Mouse (Mus musculus) gastrocnemius, adult 2 months (tissue): Measurements from ENCODE around the gene Mtss1l. TPM values are rescaled to one million over a fixed set of nuclear protein-coding genes. Genes with fewer than 3 reads are reported as not detected.

ENCODE experiments used
- DNase-seq: peaks from one replicate; pipeline ENCODE4 v3.0.0; 2022
- H3K27ac ChIP-seq: fragments of 200-600 bp; 2 replicates; pipeline ENCODE4 v1.8.1; 2022; ENCODE audit warnings: mild to moderate bottlenecking
- H3K4me3 ChIP-seq: fragments of 200-600 bp; 2 replicates; pipeline ENCODE4 v1.8.1; 2022; ENCODE audit warnings: mild to moderate bottlenecking, moderate library complexity
- CTCF ChIP-seq: fragments of 200-600 bp; IDR thresholded peaks from 2 replicates; pipeline ENCODE4 v1.8.1; 2022; ENCODE audit warnings: antibody characterized with exemption, mild to moderate bottlenecking, moderate library complexity
- intact Hi-C: fragments of 180-260 bp; cut with DNase I; formaldehyde crosslinking; loops from one replicate; pipeline ENCODE4 v1.15.1; 2025
- long read RNA-seq, 2 experiments: library from polyadenylated mRNA; stranded (forward); transcript quantifications; one replicate each; pipeline ENCODE4 v2.0.0; 2021
- total RNA-seq, 2 experiments: library from RNA; stranded (reverse); gene quantifications; 2 replicates each; pipeline ENCODE4 v1.2.3; 2021

Gene Mtss1l
- 100 to 1,000 TPM in 1 of 2 experiments, 10 to 100 TPM in 1; 85.5 to 125 TPM for total RNA-seq
- long read RNA-seq, experiment 1, full-length matches to known transcripts: 8 of 114 reads
- long read RNA-seq, experiment 1, partial matches to known transcripts: 48 of 114 reads
- long read RNA-seq, experiment 1, other reads (novel, unspliced or antisense): 58 of 114 reads
- long read RNA-seq, experiment 2, full-length matches to known transcripts: 11 of 148 reads
- long read RNA-seq, experiment 2, partial matches to known transcripts: 85 of 148 reads
- long read RNA-seq, experiment 2, other reads (novel, unspliced or antisense): 52 of 148 reads

GRCm38 (mm10) chr8:110720685-110721598 is at the start of gene Mtss1l:
Gene Mtss1l, plus strand, starts transcription at chr8:110721476.
- intact Hi-C loops: loop anchor here (5.0 kb wide), 1 partner anchor 59 kb away; no protein-coding TSS in a partner anchor
- DNase-seq: peak; percentile 93

GRCm38 (mm10) chr8:110672133-110672532 is 49.1 kb upstream of the Mtss1l start:
- intact Hi-C loops: no loop called here
- Histone ChIP-seq H3K27ac (peak overlapping the region; percentile 95), H3K4me3 (no peak overlapping the region)
- TF ChIP-seq CTCF: no peak
- no peak for DNase-seq

More at GRCm38 (mm10) chr8:110720685-110721598, at the start of gene Mtss1l:
- no peak for TF ChIP-seq CTCF
- H3K27ac ChIP-seq: peak within 1 kb of the TSS; percentile 90
- peak within 1 kb of the TSS; percentile 83 for H3K4me3 ChIP-seq

GRCm38 (mm10) chr8:110673168-110673567 is 48.1 kb upstream of the Mtss1l start:
- no peak for DNase-seq
- peak overlapping the region; percentile 95 for H3K27ac ChIP-seq
- H3K4me3 ChIP-seq: no peak overlapping the region
- intact Hi-C loops: no loop called here
- TF ChIP-seq CTCF: no peak

- no peak for TF ChIP-seq CTCF
- intact Hi-C loops: no loop called here
- DNase-seq: no peak
- no peak overlapping the region for H3K4me3 ChIP-seq
- H3K27ac ChIP-seq: peak overlapping the region; percentile 95
These were observed 46.7 kb upstream of the Mtss1l start for GRCm38 (mm10) chr8:110674589-110674988.

GRCm38 (mm10) chr8:110676702-110677101 is 44.6 kb upstream of the Mtss1l start:
- TF ChIP-seq CTCF: no peak
- intact Hi-C loops: loop anchor here (5.0 kb wide), 1 partner anchor 41 kb away; no protein-coding TSS in a partner anchor
- peak; percentile 77 for DNase-seq
- Histone ChIP-seq H3K4me3 (peak overlapping the region; percentile 50), H3K27ac (peak overlapping the region; percentile 95)

GRCm38 (mm10) chr8:110677174-110677660 is 44.1 kb upstream of the Mtss1l start:
- peak; percentile 56 for DNase-seq
- TF ChIP-seq CTCF: no peak
- intact Hi-C loops: loop anchor here (5.0 kb wide), 1 partner anchor 40 kb away; no protein-coding TSS in a partner anchor

GRCm38 (mm10) chr8:110678989-110679388 is 42.3 kb upstream of the Mtss1l start:
- TF ChIP-seq CTCF: no peak

More at GRCm38 (mm10) chr8:110677174-110677660, 44.1 kb upstream of the Mtss1l start:
- Histone ChIP-seq H3K27ac (peak overlapping the region; percentile 95), H3K4me3 (peak overlapping the region; percentile 19; the same call in 1 of the 2 replicates)

GRCm38 (mm10) chr8:110687726-110688125 is 33.5 kb upstream of the Mtss1l start:
- no peak for TF ChIP-seq CTCF
- peak; percentile 86 for DNase-seq

More at GRCm38 (mm10) chr8:110678989-110679388, 42.3 kb upstream of the Mtss1l start:
- intact Hi-C loops: loop anchor here (5.0 kb wide), 1 partner anchor 38 kb away; no protein-coding TSS in a partner anchor
- H3K4me3 ChIP-seq: no peak overlapping the region
- peak overlapping the region; percentile 95 for H3K27ac ChIP-seq
- DNase-seq: no peak

GRCm38 (mm10) chr8:110689961-110690360 is 31.3 kb upstream of the Mtss1l start:
- no peak for TF ChIP-seq CTCF
- intact Hi-C loops: no loop called here
- no peak overlapping the region for H3K27ac ChIP-seq

More at GRCm38 (mm10) chr8:110687726-110688125, 33.5 kb upstream of the Mtss1l start:
- peak overlapping the region; percentile 69 for H3K27ac ChIP-seq
- intact Hi-C loops: no loop called here
- no peak overlapping the region for H3K4me3 ChIP-seq

GRCm38 (mm10) chr8:110694226-110694625 is 27.1 kb upstream of the Mtss1l start:
- Histone ChIP-seq H3K4me3 (no peak overlapping the region), H3K27ac (no peak overlapping the region)
- no peak for DNase-seq
- intact Hi-C loops: no loop called here
- no peak for TF ChIP-seq CTCF

More at GRCm38 (mm10) chr8:110689961-110690360, 31.3 kb upstream of the Mtss1l start:
- H3K4me3 ChIP-seq: no peak overlapping the region
- no peak for DNase-seq

- Histone ChIP-seq H3K27ac (peak overlapping the region; percentile 31; the same call in 1 of the 2 replicates), H3K4me3 (no peak overlapping the region)
- no peak for TF ChIP-seq CTCF
- no peak for DNase-seq
- intact Hi-C loops: no loop called here
These were observed 26.4 kb upstream of the Mtss1l start for GRCm38 (mm10) chr8:110694826-110695225.

GRCm38 (mm10) chr8:110695431-110695830 is 25.8 kb upstream of the Mtss1l start:
- DNase-seq: no peak
- TF ChIP-seq CTCF: no peak
- Histone ChIP-seq H3K27ac (no peak overlapping the region), H3K4me3 (no peak overlapping the region)
- intact Hi-C loops: no loop called here
